Mouse (Mus musculus) hindbrain, embryonic 15.5 days (tissue): ENCODE measurements around the gene Dtd1. TPM values are rescaled to one million over a fixed set of nuclear protein-coding genes. Genes with fewer than 3 reads are reported as not detected.

Experiments
- ATAC-seq: fragments of 200-750 bp; cut with Nextera tagmentation; 2 replicates; pipeline ENCODE4 v1.8.0; 2017; ENCODE audit warnings: low read depth, moderate number of reproducible peaks, moderate TSS enrichment; ENCODE audit not compliant: low FRiP score
- H3K27ac ChIP-seq: fragments of 300-500 bp; sonication (generic); replicated peaks from 2 replicates; pipeline ENCODE4 v1.5.1; 2015; ENCODE audit warnings: mild to moderate bottlenecking, inconsistent platforms
- H3K27me3 ChIP-seq: fragments of 300-500 bp; sonication (generic); 2 replicates; pipeline ENCODE4 v1.6.1; 2015; ENCODE audit warnings: control low read depth, inconsistent platforms
- H3K36me3 ChIP-seq: fragments of 300-500 bp; sonication (generic); 2 replicates; pipeline ENCODE4 v1.6.1; 2015; ENCODE audit warnings: control low read depth, inconsistent platforms
- H3K4me1 ChIP-seq: fragments of 300-500 bp; sonication (generic); replicated peaks from 2 replicates; pipeline ENCODE4 v1.6.1; 2015; ENCODE audit warnings: control low read depth, inconsistent platforms
- H3K4me2 ChIP-seq: fragments of 300-500 bp; sonication (generic); 2 replicates; pipeline ENCODE4 v1.6.1; 2015; ENCODE audit warnings: moderate library complexity, mild to moderate bottlenecking, inconsistent platforms
- H3K4me3 ChIP-seq: fragments of 300-500 bp; sonication (generic); 2 replicates; pipeline ENCODE4 v1.5.1; 2015; ENCODE audit warnings: mild to moderate bottlenecking, inconsistent platforms
- H3K9ac ChIP-seq: fragments of 300-500 bp; sonication (generic); 2 replicates; pipeline ENCODE4 v1.6.1; 2015; ENCODE audit warnings: inconsistent platforms
- H3K9me3 ChIP-seq: fragments of 300-500 bp; sonication (generic); 2 replicates; pipeline ENCODE4 v1.6.1; 2016; ENCODE audit warnings: control low read depth, inconsistent platforms
- WGBS: fragments of 180-500 bp; shearing (Covaris S2); methylation state at CpG from one replicate; pipeline ENCODE4 v1.1.7; 2015; 5-methylcytosine and 5-hydroxymethylcytosine counted together
- polyA plus RNA-seq: library from polyadenylated mRNA; unstranded; fragments of >200 nt; fragmentation: Nextera tagmentation; extraction: Ambion mirVana; gene quantifications from 2 replicates; pipeline ENCODE4 v1.2.1, GENCODE M21; 2015

The Dtd1 gene
- polyA plus RNA-seq, 1 experiment from 2014 or later = 124 TPM

- 94% methylated on average over 2 of the region's 2 CpGs for WGBS
- H3K36me3 ChIP-seq = no peaks in the 10 kb centered on the region
These were observed 93.1 kb downstream of the Dtd1 start for GRCm38 (mm10) chr2:144692777-144693176.

GRCm38 (mm10) chr2:144694923-144695322 is 95.2 kb downstream of the Dtd1 start:
- no peaks in the 10 kb centered on the region for H3K27me3 ChIP-seq
- no peak overlapping the region for H3K27ac ChIP-seq
- H3K36me3 ChIP-seq = no peaks in the 10 kb centered on the region
- H3K4me3 ChIP-seq = no peak overlapping the region
- H3K9me3 ChIP-seq = no peaks in the 10 kb centered on the region
- no peak for ATAC-seq
- H3K9ac ChIP-seq = no peak overlapping the region
- H3K4me2 ChIP-seq = no peak overlapping the region
- WGBS = 94% methylated on average over 2 of the region's 2 CpGs
- no peaks in the 10 kb centered on the region for H3K4me1 ChIP-seq

More at GRCm38 (mm10) chr2:144692777-144693176, 93.1 kb downstream of the Dtd1 start:
- ATAC-seq = no peak
- Histone ChIP-seq H3K4me3 (no peak overlapping the region), H3K27me3 (no peaks in the 10 kb centered on the region), H3K4me1 (no peaks in the 10 kb centered on the region), H3K27ac (no peak overlapping the region), H3K4me2 (no peak overlapping the region), H3K9me3 (no peaks in the 10 kb centered on the region), H3K9ac (no peak overlapping the region)

- H3K4me1 ChIP-seq = no peaks in the 10 kb centered on the region
- H3K9ac ChIP-seq = no peak overlapping the region
- no peak overlapping the region for H3K4me3 ChIP-seq
- no peaks in the 10 kb centered on the region for H3K27me3 ChIP-seq
- no peaks in the 10 kb centered on the region for H3K9me3 ChIP-seq
- ATAC-seq = no peak
- WGBS = 84% methylated on average over 12 of the region's 12 CpGs
- no peaks in the 10 kb centered on the region for H3K36me3 ChIP-seq
- no peak overlapping the region for H3K4me2 ChIP-seq
- no peak overlapping the region for H3K27ac ChIP-seq
These were observed 98.3 kb downstream of the Dtd1 start for GRCm38 (mm10) chr2:144698046-144698445.

- Histone ChIP-seq H3K27me3 (no peaks in the 10 kb centered on the region), H3K9ac (no peak overlapping the region), H3K4me1 (no peaks in the 10 kb centered on the region), H3K4me3 (no peak overlapping the region), H3K36me3 (no peaks in the 10 kb centered on the region), H3K9me3 (no peaks in the 10 kb centered on the region), H3K4me2 (no peak overlapping the region), H3K27ac (no peak overlapping the region)
- ATAC-seq = no peak
- WGBS = 71% methylated on average over 11 of the region's 11 CpGs
These were observed 100.9 kb downstream of the Dtd1 start for GRCm38 (mm10) chr2:144700608-144701007.

DNA sequence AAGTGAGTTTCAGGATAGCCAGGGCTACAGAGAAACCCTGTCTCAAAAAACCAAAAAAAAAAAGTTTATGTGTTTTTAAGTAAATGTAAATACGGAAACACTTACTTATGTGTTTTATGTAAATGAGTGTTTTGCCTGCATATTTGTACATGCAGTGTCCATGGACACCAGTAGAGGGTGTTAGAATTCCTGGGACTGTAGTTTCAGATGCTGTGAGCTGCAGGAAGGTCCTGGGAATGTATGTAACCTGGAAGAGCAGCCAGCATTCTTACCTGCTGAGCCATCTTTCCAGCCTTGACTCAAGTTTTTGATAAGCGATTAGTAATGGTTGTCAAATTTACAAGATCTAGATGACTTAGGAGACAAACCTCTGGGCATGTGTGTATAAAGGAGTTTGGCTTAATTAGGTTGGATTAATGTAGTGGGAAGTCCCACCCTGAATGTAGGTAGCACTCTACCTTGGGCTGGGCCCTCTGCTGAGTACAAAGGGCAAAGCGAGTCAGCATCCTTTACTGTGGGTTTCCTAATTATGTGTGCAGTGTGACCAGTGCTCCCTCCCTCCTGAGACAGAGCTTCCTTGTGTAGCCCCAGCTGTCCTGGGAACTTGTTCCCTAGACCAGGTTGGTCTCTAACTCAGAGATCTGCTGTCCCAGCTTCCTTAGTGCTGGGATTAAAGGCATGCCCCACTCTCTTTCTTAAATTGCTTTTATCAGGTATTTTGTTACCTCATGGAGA is 101.9 kb downstream of the Dtd1 start:
- H3K9ac ChIP-seq = no peak overlapping the region
- H3K27me3 ChIP-seq = no peaks in the 10 kb centered on the region
- H3K9me3 ChIP-seq = no peaks in the 10 kb centered on the region
- WGBS = 92% methylated on average over 3 of the region's 3 CpGs
- no peak overlapping the region for H3K4me3 ChIP-seq
- ATAC-seq = no peak
- no peaks in the 10 kb centered on the region for H3K36me3 ChIP-seq
- no peak overlapping the region for H3K27ac ChIP-seq
- no peak overlapping the region for H3K4me2 ChIP-seq
- H3K4me1 ChIP-seq = no peaks in the 10 kb centered on the region

DNA sequence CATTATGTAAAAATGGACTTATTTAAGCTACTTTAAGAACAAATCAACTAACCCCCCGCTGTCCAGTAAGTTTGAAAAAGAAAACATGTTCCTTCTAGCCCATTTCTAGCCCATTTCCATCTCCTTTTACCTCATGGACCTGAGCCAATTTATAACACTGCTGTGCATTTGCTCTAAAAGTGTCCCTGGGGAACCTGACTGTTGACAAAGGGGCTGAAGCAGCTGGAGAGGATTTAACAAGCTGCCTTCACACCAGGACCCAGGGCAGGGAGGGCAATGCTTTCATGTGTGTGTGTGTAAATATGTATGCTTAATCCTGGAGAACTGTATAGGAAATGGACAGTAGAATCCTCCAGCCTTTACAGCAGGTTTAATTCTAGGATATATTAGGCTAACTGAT is 109.6 kb downstream of the Dtd1 start:
- Histone ChIP-seq H3K9me3 (no peaks in the 10 kb centered on the region), H3K9ac (no peak overlapping the region), H3K4me2 (no peak overlapping the region), H3K4me1 (0 out of 2 replicates have a peak, but pooled peaks cover 3% of the 10 kb centered on the region), H3K27ac (no peak overlapping the region), H3K36me3 (no peaks in the 10 kb centered on the region), H3K27me3 (no peaks in the 10 kb centered on the region), H3K4me3 (no peak overlapping the region)
- ATAC-seq = no peak
- 66% methylated on average over 1 of the region's 1 CpGs for WGBS

GRCm38 (mm10) chr2:144709704-144710103 is 110.0 kb downstream of the Dtd1 start:
- Histone ChIP-seq H3K4me2 (no peak overlapping the region), H3K27me3 (no peaks in the 10 kb centered on the region), H3K36me3 (no peaks in the 10 kb centered on the region), H3K4me3 (no peak overlapping the region), H3K4me1 (0 out of 2 replicates have a peak, but pooled peaks cover 3% of the 10 kb centered on the region), H3K9me3 (no peaks in the 10 kb centered on the region), H3K27ac (no peak overlapping the region), H3K9ac (no peak overlapping the region)
- 74% methylated on average over 2 of the region's 2 CpGs for WGBS
- ATAC-seq = no peak

GRCm38 (mm10) chr2:144714596-144714995 is 114.9 kb downstream of the Dtd1 start:
- Histone ChIP-seq H3K9me3 (no peaks in the 10 kb centered on the region), H3K4me1 (peaks cover 8% of the 10 kb centered on the region), H3K27me3 (no peaks in the 10 kb centered on the region), H3K27ac (no peak overlapping the region), H3K4me2 (no peak overlapping the region), H3K4me3 (no peak overlapping the region), H3K9ac (no peak overlapping the region), H3K36me3 (no peaks in the 10 kb centered on the region)
- no peak for ATAC-seq
- WGBS = 68% methylated on average over 2 of the region's 2 CpGs

DNA sequence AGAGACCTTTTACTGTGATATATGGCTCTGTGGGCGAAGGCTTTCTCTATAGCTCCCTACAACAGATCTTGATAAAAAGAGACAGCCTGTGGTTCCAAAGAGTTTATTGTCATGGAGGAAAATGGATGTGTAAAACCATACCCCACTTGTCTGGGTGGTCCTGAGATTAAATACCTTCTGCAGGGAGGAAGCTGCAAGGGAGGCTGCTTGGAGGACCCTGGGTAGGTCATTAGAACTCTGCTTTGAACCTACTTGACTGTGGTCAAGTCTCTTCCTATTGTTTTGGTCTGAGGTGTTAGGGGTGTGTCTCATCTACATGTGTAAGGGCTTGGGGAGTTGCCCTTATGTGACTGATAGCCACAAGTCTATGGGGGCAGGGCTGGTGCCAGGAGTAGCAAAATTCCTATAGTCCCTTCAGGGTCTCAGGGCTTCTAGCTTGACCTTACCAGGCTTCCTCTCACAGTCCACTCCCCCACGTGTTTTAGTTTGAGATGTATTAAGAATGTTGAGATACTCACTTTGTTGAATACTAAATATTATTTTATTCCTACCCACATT is 115.6 kb downstream of the Dtd1 start:
- H3K27ac ChIP-seq = no peak overlapping the region
- H3K27me3 ChIP-seq = no peaks in the 10 kb centered on the region
- WGBS = 66% methylated on average over 2 of the region's 2 CpGs
- H3K36me3 ChIP-seq = no peaks in the 10 kb centered on the region
- H3K9me3 ChIP-seq = no peaks in the 10 kb centered on the region
- H3K4me1 ChIP-seq = peaks cover 9% of the 10 kb centered on the region
- no peak overlapping the region for H3K4me3 ChIP-seq
- no peak overlapping the region for H3K4me2 ChIP-seq
- ATAC-seq = no peak
- no peak overlapping the region for H3K9ac ChIP-seq

DNA sequence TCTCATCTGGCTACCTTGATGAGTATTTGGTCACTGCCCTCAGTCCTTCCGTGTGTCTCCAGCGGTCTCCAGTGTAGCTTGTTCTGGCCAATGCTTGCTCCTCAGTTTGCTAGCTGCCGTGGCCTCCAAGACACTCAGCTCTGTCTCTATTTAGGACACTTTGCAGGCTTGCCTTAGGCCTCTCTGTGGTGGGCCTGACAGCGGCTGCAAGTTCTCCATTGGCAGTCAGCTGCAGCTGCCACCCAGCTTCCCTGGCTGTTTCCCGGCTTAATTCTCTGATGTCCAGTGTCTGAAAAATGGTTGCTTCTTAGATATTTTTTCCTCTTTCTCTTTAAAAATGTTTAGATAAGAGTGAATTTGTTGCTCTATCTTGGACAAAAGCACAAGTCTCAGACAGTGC is 116.6 kb downstream of the Dtd1 start:
- WGBS = 83% methylated on average over 5 of the region's 5 CpGs
- H3K36me3 ChIP-seq = no peaks in the 10 kb centered on the region

DNA sequence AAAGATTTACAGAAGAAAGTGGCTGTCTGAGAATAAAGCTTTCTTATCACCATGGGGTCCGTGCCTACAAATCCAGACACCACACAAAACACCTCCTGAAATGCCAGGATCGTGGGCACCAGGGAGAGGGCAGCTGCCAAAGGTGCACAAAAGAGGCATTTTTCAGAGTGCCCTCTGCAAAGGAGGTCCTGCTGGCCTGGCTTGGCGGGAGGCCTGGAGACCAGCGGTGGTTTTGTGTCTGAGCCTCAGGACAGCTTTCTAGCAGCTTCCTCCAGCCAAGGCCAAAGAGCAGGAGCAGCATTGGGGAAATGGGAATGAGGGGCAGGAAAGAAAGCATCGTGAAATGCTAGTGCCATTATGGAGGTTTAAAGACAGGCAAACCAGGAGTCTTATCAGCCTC is 118.6 kb downstream of the Dtd1 start:
- no peaks in the 10 kb centered on the region for H3K27me3 ChIP-seq
- WGBS = 48% methylated on average over 5 of the region's 5 CpGs
- no peak overlapping the region for H3K4me3 ChIP-seq
- H3K9me3 ChIP-seq = no peaks in the 10 kb centered on the region
- no peak for ATAC-seq
- H3K4me1 ChIP-seq = peaks cover 13% of the 10 kb centered on the region
- H3K4me2 ChIP-seq = no peak overlapping the region
- H3K9ac ChIP-seq = no peak overlapping the region
- no peaks in the 10 kb centered on the region for H3K36me3 ChIP-seq
- H3K27ac ChIP-seq = no peak overlapping the region

More for the DNA sequence above, 116.6 kb downstream of the Dtd1 start:
- H3K9me3 ChIP-seq = no peaks in the 10 kb centered on the region
- no peak overlapping the region for H3K9ac ChIP-seq
- H3K4me1 ChIP-seq = peaks cover 13% of the 10 kb centered on the region
- ATAC-seq = no peak
- no peak overlapping the region for H3K4me2 ChIP-seq
- no peaks in the 10 kb centered on the region for H3K27me3 ChIP-seq
- H3K4me3 ChIP-seq = no peak overlapping the region
- H3K27ac ChIP-seq = no peak overlapping the region

DNA sequence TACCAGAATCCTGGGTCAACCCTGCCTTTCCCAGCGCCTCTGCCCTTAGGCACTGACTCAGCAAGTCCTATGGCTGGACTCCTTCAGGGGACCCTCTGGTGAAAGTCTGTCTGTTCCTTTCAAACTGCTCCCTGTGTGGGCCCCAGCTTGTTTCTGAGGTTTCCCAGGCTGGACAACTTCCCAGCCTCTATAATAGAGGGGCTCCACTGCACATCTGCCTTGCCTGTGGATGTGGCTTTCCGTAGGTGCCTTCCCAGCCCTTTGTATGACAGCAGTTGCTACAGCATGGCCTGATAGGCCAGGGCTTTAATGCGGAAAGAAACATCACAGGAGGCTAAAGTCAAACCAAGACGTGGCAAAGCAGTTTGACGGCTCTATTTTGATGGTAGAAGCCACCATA is 119.6 kb downstream of the Dtd1 start:
- Histone ChIP-seq H3K9me3 (no peaks in the 10 kb centered on the region), H3K4me1 (peaks cover 13% of the 10 kb centered on the region), H3K27ac (no peak overlapping the region), H3K4me3 (no peak overlapping the region), H3K36me3 (no peaks in the 10 kb centered on the region), H3K4me2 (no peak overlapping the region), H3K9ac (no peak overlapping the region), H3K27me3 (no peaks in the 10 kb centered on the region)
- ATAC-seq = no peak
- WGBS = 72% methylated on average over 5 of the region's 5 CpGs

DNA sequence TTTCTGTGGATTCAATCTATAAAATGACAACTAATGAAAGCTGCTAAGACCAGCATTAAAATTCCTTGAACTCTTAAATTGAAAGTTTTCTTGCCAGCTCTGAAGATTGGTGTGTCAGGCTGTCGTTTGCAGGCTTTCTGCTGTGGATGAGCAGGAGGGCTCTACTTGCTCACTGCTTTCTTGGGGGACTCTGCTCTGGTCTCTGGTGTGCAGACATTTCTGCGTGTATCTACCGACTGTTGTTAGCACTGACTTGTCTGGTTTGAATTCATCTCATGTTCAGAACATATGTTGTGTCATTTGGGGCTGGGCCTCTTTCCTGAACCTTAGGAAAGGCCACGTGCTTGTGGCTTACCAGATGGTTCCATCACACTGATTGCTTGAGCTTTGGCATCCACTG is 120.0 kb downstream of the Dtd1 start:
- ATAC-seq = no peak
- no peaks in the 10 kb centered on the region for H3K36me3 ChIP-seq
- WGBS = 56% methylated on average over 4 of the region's 4 CpGs
- H3K9me3 ChIP-seq = no peaks in the 10 kb centered on the region
- no peaks in the 10 kb centered on the region for H3K27me3 ChIP-seq
- H3K4me1 ChIP-seq = peaks cover 13% of the 10 kb centered on the region
- H3K27ac ChIP-seq = no peak overlapping the region
- H3K9ac ChIP-seq = no peak overlapping the region
- no peak overlapping the region for H3K4me3 ChIP-seq
- no peak overlapping the region for H3K4me2 ChIP-seq
